Mouse (Mus musculus) midbrain, embryonic 10.5 days (tissue): ENCODE measurements around the gene Synj2. TPM values are rescaled to one million over a fixed set of nuclear protein-coding genes. Genes with fewer than 3 reads are reported as not detected.

Experiments
- DNase-seq: peaks from one replicate; pipeline ENCODE4 v3.0.0-alpha.2; 2017; ENCODE audit warnings: low spot score
- H3K27ac ChIP-seq: fragments of 300-500 bp; sonication (generic); replicated peaks from 2 replicates; pipeline ENCODE4 v1.5.1; 2016; ENCODE audit warnings: mild to moderate bottlenecking
- H3K27me3 ChIP-seq: fragments of 300-500 bp; sonication (generic); 2 replicates; pipeline ENCODE4 v1.6.1; 2016; ENCODE audit warnings: low read depth, mild to moderate bottlenecking; ENCODE audit not compliant: poor library complexity, severe bottlenecking
- H3K36me3 ChIP-seq: fragments of 300-500 bp; sonication (generic); 2 replicates; pipeline ENCODE4 v1.6.1; 2016; ENCODE audit warnings: mild to moderate bottlenecking, moderate library complexity
- H3K4me1 ChIP-seq: fragments of 300-500 bp; sonication (generic); 2 replicates; pipeline ENCODE4 v1.6.1; 2016
- H3K4me3 ChIP-seq: fragments of 300-500 bp; sonication (generic); 2 replicates; pipeline ENCODE4 v1.5.1; 2016; ENCODE audit warnings: mild to moderate bottlenecking, moderate library complexity
- H3K9me3 ChIP-seq: fragments of 300-500 bp; sonication (generic); replicated peaks from 2 replicates; pipeline ENCODE4 v1.6.1; 2016; ENCODE audit warnings: mild to moderate bottlenecking
- WGBS: fragments of 180-500 bp; shearing (Covaris S2); methylation state at CpG from one replicate; pipeline ENCODE4 v1.1.7; 2016; 5-methylcytosine and 5-hydroxymethylcytosine counted together
- polyA plus RNA-seq: library from polyadenylated mRNA; unstranded; fragments of >200 nt; fragmentation: Nextera tagmentation; extraction: Ambion mirVana; gene quantifications from 2 replicates; pipeline ENCODE4 v1.2.1, GENCODE M21; 2016

Gene Synj2
- polyA plus RNA-seq, 1 experiment from 2014 or later: 0.88 TPM

DNA sequence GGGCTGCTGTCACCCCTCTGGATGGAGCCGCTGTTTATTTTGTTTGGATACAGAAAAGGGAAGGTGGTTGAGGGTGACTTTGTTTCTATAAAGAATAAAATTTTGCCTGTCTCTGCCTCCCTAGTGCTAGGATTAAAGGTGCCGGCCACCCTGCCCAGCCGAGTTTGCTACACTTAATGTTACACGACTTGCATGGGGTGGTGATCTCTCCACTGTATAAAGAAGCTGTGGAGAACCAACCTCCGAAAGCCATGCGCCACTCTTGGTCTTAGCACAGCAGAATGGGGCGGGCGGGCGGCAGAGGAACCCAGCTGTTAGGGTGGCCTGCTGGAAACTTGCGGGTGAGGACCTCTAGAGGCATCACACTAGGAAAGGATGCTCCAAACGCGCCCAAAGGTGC lies 1.2 kb upstream of the Synj2 start:
- 51% methylated on average over 12 of the region's 12 CpGs for WGBS
- peaks cover 31% of the 10 kb centered on the region for H3K4me1 ChIP-seq
- peaks cover 66% of the 10 kb centered on the region for H3K27me3 ChIP-seq

GRCm38 (mm10) chr17:5940792-5941191 lies 288 bp upstream of the Synj2 start:
- H3K36me3 ChIP-seq: no peaks in the 10 kb centered on the region
- peaks cover 22% of the 10 kb centered on the region for H3K4me1 ChIP-seq
- peak; percentile 79 for DNase-seq
- H3K27ac ChIP-seq: no peak overlapping the region; the same call in 1 of the 2 replicates
- under 1% methylated on average over 33 of the region's 38 CpGs for WGBS
- H3K4me3 ChIP-seq: peak overlapping the region; percentile 67
- H3K9me3 ChIP-seq: no peaks in the 10 kb centered on the region
- H3K27me3 ChIP-seq: peaks cover 66% of the 10 kb centered on the region

More for the DNA sequence above, 1.2 kb upstream of the Synj2 start:
- Histone ChIP-seq H3K36me3 (no peaks in the 10 kb centered on the region), H3K27ac (no peak overlapping the region), H3K9me3 (no peaks in the 10 kb centered on the region), H3K4me3 (no peak overlapping the region)
- DNase-seq: no peak

GRCm38 (mm10) chr17:5942156-5942555 lies 1.1 kb downstream of the Synj2 start:
- WGBS: 84% methylated on average over 3 of the region's 3 CpGs
- H3K4me1 ChIP-seq: peaks cover 21% of the 10 kb centered on the region
- no peak overlapping the region; the same call in 1 of the 2 replicates for H3K4me3 ChIP-seq
- peaks cover 64% of the 10 kb centered on the region for H3K27me3 ChIP-seq
- H3K36me3 ChIP-seq: no peaks in the 10 kb centered on the region
- no peak for DNase-seq
- H3K9me3 ChIP-seq: no peaks in the 10 kb centered on the region
- H3K27ac ChIP-seq: no peak overlapping the region

DNA sequence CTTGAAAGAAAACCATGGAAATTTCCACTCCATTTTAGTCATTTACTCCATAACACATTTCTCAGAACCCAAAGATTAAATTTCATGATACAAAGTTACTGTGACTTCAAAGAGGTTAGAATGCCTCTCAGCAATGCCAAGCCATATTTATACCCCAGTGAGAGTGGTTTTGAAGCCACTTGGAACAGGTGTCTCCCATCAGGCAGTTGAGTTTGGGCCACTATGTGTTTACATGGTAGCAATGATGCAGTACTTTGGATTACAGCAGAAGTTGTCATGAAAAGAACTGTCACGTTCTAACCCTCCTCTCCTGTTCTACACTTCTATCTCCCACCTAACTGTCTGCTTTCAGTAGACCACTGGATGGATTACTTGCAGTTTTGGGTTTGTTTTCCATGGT lies 2.0 kb downstream of the Synj2 start:
- H3K27me3 ChIP-seq: peaks cover 55% of the 10 kb centered on the region
- no peaks in the 10 kb centered on the region for H3K9me3 ChIP-seq
- no peak overlapping the region for H3K4me3 ChIP-seq
- 83% methylated on average over 1 of the region's 1 CpGs for WGBS
- no peak for DNase-seq
- H3K36me3 ChIP-seq: no peaks in the 10 kb centered on the region
- peaks cover 21% of the 10 kb centered on the region for H3K4me1 ChIP-seq
- H3K27ac ChIP-seq: no peak overlapping the region

GRCm38 (mm10) chr17:5947039-5947438 lies 6.0 kb downstream of the Synj2 start:
- H3K36me3 ChIP-seq: no peaks in the 10 kb centered on the region
- no peak overlapping the region for H3K4me3 ChIP-seq
- H3K4me1 ChIP-seq: peaks cover 4% of the 10 kb centered on the region
- H3K27me3 ChIP-seq: peaks cover 15% of the 10 kb centered on the region
- no peak for DNase-seq
- H3K9me3 ChIP-seq: no peaks in the 10 kb centered on the region
- H3K27ac ChIP-seq: no peak overlapping the region
- 74% methylated on average over 3 of the region's 3 CpGs for WGBS

DNA sequence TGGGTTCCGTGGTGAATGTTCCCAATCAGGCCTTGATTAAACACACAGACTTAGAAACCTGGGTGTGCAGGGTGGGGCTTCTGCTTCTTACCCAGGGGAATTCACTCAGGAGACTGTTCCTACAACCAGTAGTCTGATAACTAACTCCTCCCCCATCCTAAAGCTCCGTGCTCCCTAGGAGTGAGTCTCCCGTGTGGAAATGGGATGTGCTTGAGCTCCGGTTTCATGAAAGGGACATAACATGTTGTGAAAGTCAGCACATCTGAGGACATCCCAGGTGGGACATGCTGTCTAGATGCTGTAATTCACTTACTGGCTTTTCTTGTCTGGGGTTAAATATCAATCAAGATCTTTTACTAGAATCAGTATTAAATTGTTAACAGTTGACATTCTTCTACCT lies 11.4 kb downstream of the Synj2 start:
- no peaks in the 10 kb centered on the region for H3K36me3 ChIP-seq
- no peak overlapping the region for H3K27ac ChIP-seq
- H3K4me1 ChIP-seq: no peaks in the 10 kb centered on the region
- H3K9me3 ChIP-seq: no peaks in the 10 kb centered on the region
- 89% methylated on average over 4 of the region's 4 CpGs for WGBS
- no peaks in the 10 kb centered on the region for H3K27me3 ChIP-seq
- no peak overlapping the region for H3K4me3 ChIP-seq
- DNase-seq: no peak

GRCm38 (mm10) chr17:5956350-5957000 lies 15.4 kb downstream of the Synj2 start:
- H3K27ac ChIP-seq: no peak overlapping the region
- no peaks in the 10 kb centered on the region for H3K9me3 ChIP-seq
- no peak overlapping the region for H3K4me3 ChIP-seq
- no peak for DNase-seq
- peaks cover 5% of the 10 kb centered on the region; the same call in 1 of the 2 replicates for H3K4me1 ChIP-seq
- WGBS: 85% methylated on average over 2 of the region's 2 CpGs
- H3K36me3 ChIP-seq: no peaks in the 10 kb centered on the region
- H3K27me3 ChIP-seq: no peaks in the 10 kb centered on the region

DNA sequence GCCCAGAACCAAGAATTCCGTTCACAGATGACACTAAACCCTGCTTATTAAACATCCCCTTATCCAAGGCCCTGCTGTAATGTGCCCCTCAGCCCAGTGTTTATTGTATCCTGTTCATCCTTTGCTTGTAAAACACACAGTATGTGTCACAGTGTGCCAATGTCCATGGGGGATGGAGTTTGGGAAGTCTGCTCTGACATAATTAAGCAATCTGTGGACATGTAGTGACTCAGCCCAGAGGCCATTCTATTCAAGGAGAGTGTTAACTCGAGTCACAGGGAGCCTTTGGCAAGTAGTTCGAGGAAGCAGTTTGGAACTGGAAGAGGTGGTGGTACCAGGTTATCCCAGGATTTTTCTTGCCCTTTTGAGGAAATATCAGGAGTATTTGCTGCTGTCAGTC lies 16.0 kb downstream of the Synj2 start:
- Histone ChIP-seq H3K27me3 (no peaks in the 10 kb centered on the region), H3K27ac (no peak overlapping the region), H3K4me1 (peaks cover 5% of the 10 kb centered on the region; the same call in 1 of the 2 replicates), H3K9me3 (no peaks in the 10 kb centered on the region), H3K4me3 (no peak overlapping the region), H3K36me3 (no peaks in the 10 kb centered on the region)
- 75% methylated on average over 3 of the region's 3 CpGs for WGBS
- DNase-seq: no peak

DNA sequence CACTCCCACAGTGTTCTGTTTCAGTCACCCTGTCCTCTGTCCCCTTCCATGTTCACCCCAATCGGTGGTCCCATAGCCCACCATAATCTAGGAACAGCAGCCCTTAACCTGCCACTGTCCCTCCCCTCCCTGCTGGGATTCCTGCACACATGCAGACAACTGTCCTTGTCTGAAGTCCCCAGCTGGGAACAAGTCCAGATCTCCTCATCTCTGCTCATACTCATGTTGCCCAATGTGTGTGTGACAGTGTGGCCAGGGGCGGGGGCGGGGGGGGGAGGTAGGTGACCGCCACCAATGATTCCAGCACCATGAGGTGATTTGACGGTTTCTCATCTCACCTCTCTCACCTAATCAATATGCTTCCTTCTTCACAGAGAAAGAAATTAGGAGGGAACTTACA lies 17.1 kb downstream of the Synj2 start:
- H3K36me3 ChIP-seq: no peaks in the 10 kb centered on the region
- peaks cover 5% of the 10 kb centered on the region; the same call in 1 of the 2 replicates for H3K9me3 ChIP-seq
- no peak overlapping the region for H3K4me3 ChIP-seq
- H3K27ac ChIP-seq: no peak overlapping the region
- 86% methylated on average over 5 of the region's 5 CpGs for WGBS
- no peaks in the 10 kb centered on the region for H3K27me3 ChIP-seq
- no peak for DNase-seq
- H3K4me1 ChIP-seq: peaks cover 5% of the 10 kb centered on the region; the same call in 1 of the 2 replicates

- Histone ChIP-seq H3K27ac (no peak overlapping the region), H3K4me3 (no peak overlapping the region), H3K27me3 (no peaks in the 10 kb centered on the region), H3K9me3 (peaks cover 5% of the 10 kb centered on the region; the same call in 1 of the 2 replicates), H3K4me1 (peaks cover 5% of the 10 kb centered on the region; the same call in 1 of the 2 replicates), H3K36me3 (no peaks in the 10 kb centered on the region)
- WGBS: 84% methylated on average over 10 of the region's 10 CpGs
- no peak for DNase-seq
These were observed 17.6 kb downstream of the Synj2 start for GRCm38 (mm10) chr17:5958636-5959035.

- Histone ChIP-seq H3K27ac (no peak overlapping the region), H3K36me3 (no peaks in the 10 kb centered on the region), H3K4me3 (no peak overlapping the region), H3K4me1 (peaks cover 5% of the 10 kb centered on the region; the same call in 1 of the 2 replicates), H3K27me3 (no peaks in the 10 kb centered on the region), H3K9me3 (peaks cover 5% of the 10 kb centered on the region; the same call in 1 of the 2 replicates)
- WGBS: 79% methylated on average over 7 of the region's 7 CpGs
- no peak for DNase-seq
These were observed 18.0 kb downstream of the Synj2 start for GRCm38 (mm10) chr17:5959096-5959495.

- Histone ChIP-seq H3K9me3 (peaks cover 5% of the 10 kb centered on the region; the same call in 1 of the 2 replicates), H3K36me3 (no peaks in the 10 kb centered on the region), H3K4me1 (peaks cover 6% of the 10 kb centered on the region), H3K4me3 (no peak overlapping the region), H3K27me3 (no peaks in the 10 kb centered on the region), H3K27ac (no peak overlapping the region)
- no peak for DNase-seq
- WGBS: 69% methylated on average over 9 of the region's 9 CpGs
These were observed 18.7 kb downstream of the Synj2 start for GRCm38 (mm10) chr17:5959802-5960201.

GRCm38 (mm10) chr17:5963766-5964165 lies 22.7 kb downstream of the Synj2 start:
- no peaks in the 10 kb centered on the region for H3K36me3 ChIP-seq
- DNase-seq: no peak
- 93% methylated on average over 8 of the region's 8 CpGs for WGBS
- no peak overlapping the region for H3K27ac ChIP-seq
- H3K9me3 ChIP-seq: peaks cover 5% of the 10 kb centered on the region; the same call in 1 of the 2 replicates
- H3K27me3 ChIP-seq: no peaks in the 10 kb centered on the region
- peaks cover 22% of the 10 kb centered on the region for H3K4me1 ChIP-seq
- H3K4me3 ChIP-seq: no peak overlapping the region
